Mouse (Mus musculus): ENCODE data around the gene Rufy1.

- TF ChIP-seq ZC3H11A (IDR thresholded peaks at IDR 0.05; ENCODE audit: low read depth, low read length) (no peak), CTCF (IDR thresholded peaks at IDR 0.05 in 2 of 3, conservative IDR thresholded peaks at IDR 0.05 in 1 of 3; ENCODE audit: control insufficient read depth in 1 of 3, insufficient read depth in 1 of 3, low read depth in 2 of 3, low read length in 3 of 3, poor library complexity in 1 of 3, severe bottlenecking in 1 of 3) (no peak), EP300 (IDR thresholded peaks at IDR 0.05; ENCODE audit: low read depth in 1 of 2, low read length in 2 of 2) (0 out of 4 replicates have a peak, but pooled peaks of 1 of the 2 experiments have one; percentile 16), GATA1 (IDR thresholded peaks at IDR 0.05; ENCODE audit: low read depth, low read length) (no peak), POLR2AphosphoS2 (IDR thresholded peaks at IDR 0.05; ENCODE audit: low read length) (peak; percentile 74; the same call in 1 of the 2 replicates), TAL1 (IDR thresholded peaks at IDR 0.05; ENCODE audit: low read length) (no peak), HCFC1 (IDR thresholded peaks at IDR 0.05; ENCODE audit: low read depth, low read length) (peak; percentile 71), ELF1 (IDR thresholded peaks at IDR 0.05; ENCODE audit: low read depth, low read length) (no peak)
These were observed 8.8 kb downstream of the Rufy1 start for GRCm38 (mm10) chr11:50421934-50422780.
